Comparison of ENCODE assay signal across 21 mouse cellular contexts in the genomic region with DNA sequence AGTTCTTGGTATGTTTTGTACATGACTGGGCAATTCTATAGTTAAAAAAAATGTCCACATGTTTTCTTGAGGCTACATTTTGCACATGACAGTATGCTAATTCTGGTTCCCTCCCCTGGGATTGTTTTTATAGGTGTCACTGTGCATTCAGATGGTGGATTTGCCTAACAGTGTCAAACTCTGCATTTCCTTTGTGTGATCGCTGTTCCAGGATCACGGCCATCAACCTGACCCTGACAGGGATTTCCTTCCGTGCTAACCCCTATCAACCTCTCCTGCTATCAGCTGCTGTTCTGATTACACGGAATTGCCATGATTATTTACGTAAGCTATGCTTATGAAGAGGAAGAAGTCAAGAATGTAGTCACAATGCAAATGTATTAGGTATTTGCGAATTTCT.
DNase-seq lines count a peak whose midpoint lies in the region; TF ChIP-seq lines count a peak whose summit lies in the region.
"Had no signal": no experiment of that assay in that cellular context is flagged by ENCODE, and none has a peak within 500 bp of the region (broad histone marks: within the 10 kb centered on the region; RNA-seq: fewer than 3 reads in every experiment).

No protein-coding gene starts in this region.

- H3K4me1 ChIP-seq in ES-E14 (ENCODE audit: control insufficient read depth in 2 of 2, insufficient read depth in 2 of 2, low read length in 2 of 2, poor library complexity in 1 of 2): peaks cover 0 to 3% of the 10 kb centered on the region in 2 experiments; a peak in 3 of 4 replicates
- H3K4me1 ChIP-seq in lung, adult 2 months (ENCODE audit: control insufficient read depth, insufficient read depth, low read length): no peaks in the 10 kb centered on the region
- H3K4me1 ChIP-seq: embryonic facial prominence, embryonic 12.5 days; forebrain, embryonic 13.5 days; forebrain, embryonic 15.5 days had no signal

- in situ Hi-C loops in ES-E14 (cut with MboI; ENCODE audit: low sequenced_read_pairs in 2 of 2, unreplicated experiment in 2 of 2): no loop called here

- no peak for TF ChIP-seq POLR2A in lung, adult 2 months (IDR thresholded peaks at IDR 0.05; ENCODE audit: borderline replicate concordance, extremely low read depth, low read depth, low read length)

- peaks cover 3% of the 10 kb centered on the region; the same call in 1 of the 2 replicates for H3K36me3 ChIP-seq in ES-E14 (ENCODE audit: control insufficient read depth, insufficient read depth, low read length, poor library complexity, severe bottlenecking)
- H3K36me3 ChIP-seq: embryonic facial prominence, embryonic 10.5 days; embryonic facial prominence, embryonic 12.5 days; forebrain, embryonic 15.5 days had no signal

- DNase-seq in heart, adult 11 months: peak; percentile 16
- DNase-seq in heart, adult 8-10 months (ENCODE audit: low spot score): no peak
- DNase-seq in ES-E14 (ENCODE audit: low read depth, low spot score) (peak; percentile 25), ZHBTc4 (ENCODE audit: low read depth, low spot score) (peak; percentile 71)
- no peak for DNase-seq in adrenal gland, postnatal 4 days (ENCODE audit: low spot score in 2 of 2)
- DNase-seq in lung, adult 2 months: no peak
- no peak for DNase-seq in lung, adult 18-20 months
- DNase-seq: adrenal gland, adult 2 months; adrenal gland, postnatal 10 days; adrenal gland, postnatal 25 days; B cell, adult 2 months; cerebellum, adult 11-12 months; cerebellum, adult 2 months; cerebellum, adult 9-10 months; cerebellum, postnatal 10 days; cerebellum, postnatal 25 days; forebrain, postnatal 0 days had no signal

- WGBS in lung, adult 2 months: 41% methylated on average over 6 of the region's 6 CpGs

- no peak overlapping the region for H3K4me3 ChIP-seq in ES-E14 (ENCODE audit: insufficient read depth in 1 of 2, low read depth in 1 of 2, low read length in 2 of 2, poor library complexity in 1 of 2, severe bottlenecking in 1 of 2)
- no peak overlapping the region for H3K4me3 ChIP-seq in lung, adult 2 months (replicated peaks; ENCODE audit: extremely low read depth, low read depth, low read length)
- H3K4me3 ChIP-seq: embryonic facial prominence, embryonic 10.5 days; embryonic facial prominence, embryonic 12.5 days; forebrain, embryonic 13.5 days; forebrain, embryonic 15.5 days had no signal

- H3K9me3 ChIP-seq in ES-E14 (ENCODE audit: control insufficient read depth, insufficient read depth, low read depth, low read length): no peaks in the 10 kb centered on the region
- H3K9me3 ChIP-seq: embryonic facial prominence, embryonic 10.5 days; embryonic facial prominence, embryonic 12.5 days; forebrain, embryonic 13.5 days; forebrain, embryonic 15.5 days had no signal

- no peak overlapping the region for H3K9ac ChIP-seq in ES-E14 (ENCODE audit: insufficient read depth, low read depth, low read length, poor library complexity, severe bottlenecking)
- H3K9ac ChIP-seq: embryonic facial prominence, embryonic 12.5 days; forebrain, embryonic 13.5 days; forebrain, embryonic 15.5 days; forebrain, postnatal 0 days had no signal

- no peak for TF ChIP-seq CTCF in lung, adult 2 months (IDR thresholded peaks at IDR 0.05; ENCODE audit: insufficient read depth, low read length)

- no peak overlapping the region for H3K27ac ChIP-seq in ES-E14 (ENCODE audit: insufficient read depth, low read depth, low read length, poor library complexity, severe bottlenecking)
- H3K27ac ChIP-seq: embryonic facial prominence, embryonic 10.5 days; embryonic facial prominence, embryonic 12.5 days; forebrain, embryonic 13.5 days; forebrain, embryonic 15.5 days had no signal

TF ChIP-seq in ES-E14, 5 proteins besides CTCF, POLR2A, EP300 and RAD21:
- TF ChIP-seq CHD2 (IDR thresholded peaks at IDR 0.05; ENCODE audit: low read depth, low read length): no peak
- no peak for TF ChIP-seq HCFC1 (IDR thresholded peaks at IDR 0.05; ENCODE audit: borderline replicate concordance, insufficient read depth, low read length)
- TF ChIP-seq ZC3H11A (IDR thresholded peaks at IDR 0.05; ENCODE audit: borderline replicate concordance, low read depth, low read length): no peak
- 0 out of 2 replicates have a peak, but pooled peaks have one; percentile 21 for TF ChIP-seq MAFK (IDR thresholded peaks at IDR 0.05; ENCODE audit: insufficient read depth, low read depth, low read length)
- peak; percentile 57; the same call in 1 of the 2 replicates for TF ChIP-seq ZNF384 (IDR thresholded peaks at IDR 0.05; ENCODE audit: low read depth, low read length)

Comparison
In these comparisons a context has a peak if more than half of its experiments do, and no peak if none do; other contexts are left out.
1. DNase-seq: peak in heart, adult 11 months (single experiment), ES-E14 (single experiment) and ZHBTc4 (single experiment); none in heart, adult 8-10 months (single experiment), adrenal gland, postnatal 4 days (0 of 2), lung, adult 2 months (single experiment) and lung, adult 18-20 months (0 of 2).